Mouse (Mus musculus) thymus, postnatal 4 days (tissue): ENCODE data around the gene Cpped1.

Experiments used
- DNase-seq: peaks from one replicate; pipeline ENCODE4 v3.0.0; 2021

Gene Cpped1

GRCm38 (mm10) chr16:11833474-11833873 is 75.8 kb downstream of the Cpped1 start:
- DNase-seq, result no peak

- DNase-seq, result no peak
Observed at GRCm38 (mm10) chr16:11828816-11829215, 80.4 kb downstream of the Cpped1 start.

- no peak for DNase-seq
Observed at GRCm38 (mm10) chr16:11824833-11825232, 84.4 kb downstream of the Cpped1 start.

GRCm38 (mm10) chr16:11824385-11824784 is 84.9 kb downstream of the Cpped1 start:
- no peak for DNase-seq

GRCm38 (mm10) chr16:11820791-11821190 is 88.5 kb downstream of the Cpped1 start:
- DNase-seq, result no peak

- no peak for DNase-seq
Observed at GRCm38 (mm10) chr16:11814935-11815650, 94.2 kb downstream of the Cpped1 start.

- no peak for DNase-seq
Observed at GRCm38 (mm10) chr16:11812119-11812518, 97.1 kb downstream of the Cpped1 start.

GRCm38 (mm10) chr16:11809615-11810014 is 99.6 kb downstream of the Cpped1 start:
- no peak for DNase-seq

GRCm38 (mm10) chr16:11801960-11802539 is 107.2 kb downstream of the Cpped1 start:
- no peak for DNase-seq

- no peak for DNase-seq
Observed at GRCm38 (mm10) chr16:11795758-11796460, 113.3 kb downstream of the Cpped1 start.

- no peak for DNase-seq
Observed at GRCm38 (mm10) chr16:11794628-11795027, 114.6 kb downstream of the Cpped1 start.

- DNase-seq, result no peak
Observed at GRCm38 (mm10) chr16:11793391-11793790, 115.9 kb downstream of the Cpped1 start.

GRCm38 (mm10) chr16:11790476-11790875 is 118.8 kb downstream of the Cpped1 start:
- DNase-seq, result no peak

GRCm38 (mm10) chr16:11785806-11786205 is 123.4 kb downstream of the Cpped1 start:
- no peak for DNase-seq

GRCm38 (mm10) chr16:11784354-11784753 is 124.9 kb downstream of the Cpped1 start:
- peak; percentile 30 for DNase-seq

- DNase-seq, result no peak
Observed at GRCm38 (mm10) chr16:11783337-11783736, 125.9 kb downstream of the Cpped1 start.

GRCm38 (mm10) chr16:11782082-11782481 is 127.2 kb downstream of the Cpped1 start:
- DNase-seq, result no peak

GRCm38 (mm10) chr16:11778715-11779460 is 130.4 kb downstream of the Cpped1 start:
- no peak for DNase-seq

GRCm38 (mm10) chr16:11778191-11778590 is 131.1 kb downstream of the Cpped1 start:
- DNase-seq, result no peak

GRCm38 (mm10) chr16:11776528-11776927 is 132.7 kb downstream of the Cpped1 start:
- no peak for DNase-seq

- DNase-seq, result no peak
Observed at GRCm38 (mm10) chr16:11774321-11774720, 134.9 kb downstream of the Cpped1 start.

- no peak for DNase-seq
Observed at GRCm38 (mm10) chr16:11772318-11772717, 136.9 kb downstream of the Cpped1 start.

- DNase-seq, result no peak
Observed at GRCm38 (mm10) chr16:11757951-11758350, 151.3 kb downstream of the Cpped1 start.
